ENCODE assay signal across 16 mouse cellular contexts in genomic region chr2:33444862-33445261, GRCm38 (mm10). TPM values are rescaled to one million over a fixed set of nuclear protein-coding genes. Genes with fewer than 3 reads are reported as not detected.
DNase-seq lines count a peak whose midpoint lies in the region; ATAC-seq and TF ChIP-seq lines count a peak whose summit lies in the region.
"Had no signal": no experiment of that assay in that cellular context is flagged by ENCODE, and none has a peak within 500 bp of the region (broad histone marks: within the 10 kb centered on the region; RNA-seq: fewer than 3 reads in every experiment).

No protein-coding gene starts in this region.

- H3K9me3 ChIP-seq in embryonic facial prominence, embryonic 13.5 days = no peaks in the 10 kb centered on the region
- no peaks in the 10 kb centered on the region for H3K9me3 ChIP-seq in embryonic facial prominence, embryonic 10.5 days
- no peaks in the 10 kb centered on the region for H3K9me3 ChIP-seq in heart, embryonic 16.5 days (replicated peaks; ENCODE audit: control insufficient read depth, low read length)
- H3K9me3 ChIP-seq in lung, postnatal 0 days (ENCODE audit: low read length) = no peaks in the 10 kb centered on the region
- no peaks in the 10 kb centered on the region for H3K9me3 ChIP-seq in midbrain, postnatal 0 days (ENCODE audit: low read length)
- H3K9me3 ChIP-seq: embryonic facial prominence, embryonic 12.5 days; forebrain, embryonic 15.5 days; hindbrain, embryonic 10.5 days; liver, embryonic 12.5 days; neural tube, embryonic 12.5 days had no signal

- no peak for TF ChIP-seq EP300 in lung, postnatal 0 days (IDR thresholded peaks at IDR 0.05)

- ATAC-seq in embryonic facial prominence, embryonic 13.5 days (ENCODE audit: insufficient number of reproducible peaks, insufficient read depth, low FRiP score, low TSS enrichment, low read depth) = no peak
- no peak for ATAC-seq in heart, embryonic 16.5 days (replicated peaks; ENCODE audit: extremely low read depth, insufficient read depth, low FRiP score)
- no peak for ATAC-seq in lung, postnatal 0 days
- no peak for ATAC-seq in midbrain, postnatal 0 days (ENCODE audit: low FRiP score)
- ATAC-seq: forebrain, embryonic 15.5 days; liver, embryonic 12.5 days had no signal

- TF ChIP-seq CTCF in lung, postnatal 0 days (IDR thresholded peaks at IDR 0.05) = no peak
- no peak for TF ChIP-seq CTCF in midbrain, postnatal 0 days (IDR thresholded peaks at IDR 0.05)

- DNase-seq in embryonic facial prominence, embryonic 10.5 days (ENCODE audit: low spot score) = no peak
- DNase-seq in heart, adult 9 months (ENCODE audit: low spot score in 2 of 2) = no peak
- no peak for DNase-seq in lung, postnatal 0 days (ENCODE audit: low spot score)
- DNase-seq in lung, postnatal 4 days = no peak
- no peak for DNase-seq in midbrain, postnatal 0 days (ENCODE audit: low spot score)
- no peak for DNase-seq in frontal cortex, postnatal 36 days (ENCODE audit: low spot score in 2 of 2)

- 0 out of 2 replicates have a peak overlapping the region, but pooled peaks have one; percentile 22 for H3K27ac ChIP-seq in embryonic facial prominence, embryonic 13.5 days
- H3K27ac ChIP-seq in embryonic facial prominence, embryonic 10.5 days (replicated peaks) = no peak overlapping the region
- H3K27ac ChIP-seq in heart, embryonic 16.5 days (ENCODE audit: low read length) = peak overlapping the region; percentile 57
- peak overlapping the region; percentile 59; the same call in 1 of the 2 replicates for H3K27ac ChIP-seq in lung, postnatal 0 days (ENCODE audit: low read length)
- no peak overlapping the region for H3K27ac ChIP-seq in midbrain, postnatal 0 days (ENCODE audit: low read depth, low read length)
- H3K27ac ChIP-seq: embryonic facial prominence, embryonic 12.5 days; forebrain, embryonic 15.5 days; hindbrain, embryonic 10.5 days; kidney, postnatal 0 days; liver, embryonic 12.5 days; neural tube, embryonic 12.5 days had no signal

- H3K27me3 ChIP-seq in embryonic facial prominence, embryonic 13.5 days = peaks cover 8% of the 10 kb centered on the region; the same call in 1 of the 2 replicates
- H3K27me3 ChIP-seq in embryonic facial prominence, embryonic 10.5 days (replicated peaks; ENCODE audit: low read depth, poor library complexity, severe bottlenecking) = peaks cover 14% of the 10 kb centered on the region
- H3K27me3 ChIP-seq in heart, embryonic 16.5 days (ENCODE audit: control insufficient read depth, insufficient read depth, low read length) = 0 out of 2 replicates have a peak, but pooled peaks cover 2% of the 10 kb centered on the region
- no peaks in the 10 kb centered on the region for H3K27me3 ChIP-seq in lung, postnatal 0 days (replicated peaks; ENCODE audit: insufficient read depth, low read length)
- no peaks in the 10 kb centered on the region for H3K27me3 ChIP-seq in midbrain, postnatal 0 days (ENCODE audit: insufficient read depth, low read length)
- H3K27me3 ChIP-seq: embryonic facial prominence, embryonic 12.5 days; forebrain, embryonic 15.5 days; neural tube, embryonic 12.5 days had no signal

- no peak overlapping the region for H3K4me2 ChIP-seq in embryonic facial prominence, embryonic 13.5 days
- H3K4me2 ChIP-seq in heart, embryonic 16.5 days (ENCODE audit: low read depth, low read length) = no peak overlapping the region
- H3K4me2 ChIP-seq in lung, postnatal 0 days (replicated peaks; ENCODE audit: low read depth, low read length) = no peak overlapping the region
- H3K4me2 ChIP-seq in midbrain, postnatal 0 days (ENCODE audit: low read depth, low read length, poor library complexity, severe bottlenecking) = no peak overlapping the region
- H3K4me2 ChIP-seq: embryonic facial prominence, embryonic 12.5 days; forebrain, embryonic 15.5 days; liver, embryonic 12.5 days; lung, embryonic 14.5 days; midbrain, embryonic 11.5 days; neural tube, embryonic 12.5 days had no signal

- peaks cover 21% of the 10 kb centered on the region for H3K36me3 ChIP-seq in embryonic facial prominence, embryonic 13.5 days
- H3K36me3 ChIP-seq in embryonic facial prominence, embryonic 10.5 days (replicated peaks) = peaks cover 18% of the 10 kb centered on the region
- H3K36me3 ChIP-seq in heart, embryonic 16.5 days (ENCODE audit: control insufficient read depth, insufficient read depth) = peaks cover 8% of the 10 kb centered on the region
- H3K36me3 ChIP-seq in lung, postnatal 0 days (ENCODE audit: insufficient read depth, low read length) = peaks cover 4% of the 10 kb centered on the region; the same call in 1 of the 2 replicates
- peaks cover 11% of the 10 kb centered on the region; the same call in 1 of the 2 replicates for H3K36me3 ChIP-seq in midbrain, postnatal 0 days (ENCODE audit: insufficient read depth, low read length)

- no peak overlapping the region for H3K4me3 ChIP-seq in embryonic facial prominence, embryonic 13.5 days
- H3K4me3 ChIP-seq in embryonic facial prominence, embryonic 10.5 days = no peak overlapping the region
- no peak overlapping the region for H3K4me3 ChIP-seq in heart, embryonic 16.5 days (ENCODE audit: low read length)
- no peak overlapping the region for H3K4me3 ChIP-seq in lung, postnatal 0 days (ENCODE audit: low read depth, low read length)
- H3K4me3 ChIP-seq in midbrain, postnatal 0 days (ENCODE audit: low read depth, low read length) = no peak overlapping the region
- H3K4me3 ChIP-seq: embryonic facial prominence, embryonic 12.5 days; forebrain, embryonic 15.5 days; hindbrain, embryonic 10.5 days; liver, embryonic 12.5 days; neural tube, embryonic 12.5 days had no signal

- peaks cover 1% of the 10 kb centered on the region; the same call in 1 of the 2 replicates for H3K4me1 ChIP-seq in embryonic facial prominence, embryonic 13.5 days
- peaks cover 13% of the 10 kb centered on the region for H3K4me1 ChIP-seq in embryonic facial prominence, embryonic 10.5 days
- peaks cover 18% of the 10 kb centered on the region for H3K4me1 ChIP-seq in heart, embryonic 16.5 days (ENCODE audit: control insufficient read depth, insufficient read depth, low read length)
- peaks cover 2% of the 10 kb centered on the region; the same call in 1 of the 2 replicates for H3K4me1 ChIP-seq in lung, postnatal 0 days (ENCODE audit: insufficient read depth, low read depth, low read length)
- H3K4me1 ChIP-seq in midbrain, postnatal 0 days (ENCODE audit: insufficient read depth, low read length) = 0 out of 2 replicates have a peak, but pooled peaks cover 5% of the 10 kb centered on the region
- H3K4me1 ChIP-seq: liver, embryonic 12.5 days had no signal

- no peak overlapping the region for H3K9ac ChIP-seq in embryonic facial prominence, embryonic 13.5 days
- no peak overlapping the region for H3K9ac ChIP-seq in heart, embryonic 16.5 days (ENCODE audit: low read length)
- H3K9ac ChIP-seq in lung, postnatal 0 days (replicated peaks; ENCODE audit: low read depth) = no peak overlapping the region
- no peak overlapping the region for H3K9ac ChIP-seq in midbrain, postnatal 0 days (replicated peaks; ENCODE audit: low read length, poor library complexity, severe bottlenecking)
- H3K9ac ChIP-seq: embryonic facial prominence, embryonic 12.5 days; forebrain, embryonic 15.5 days; liver, embryonic 12.5 days; lung, embryonic 14.5 days; neural tube, embryonic 12.5 days had no signal

RNA-seq across cellular contexts. Expression of gene Zbtb34, which starts 13.7 kb away (rescaled TPM):
- polyA plus RNA-seq in embryonic facial prominence, embryonic 13.5 days (2015; fragmentation: Nextera tagmentation; extraction: Ambion mirVana) = 7.6 and 9.4 TPM in 2 replicates
- 7.4 and 7.5 TPM in 2 replicates for polyA plus RNA-seq in embryonic facial prominence, embryonic 10.5 days (2016; fragmentation: Nextera tagmentation; extraction: Ambion mirVana)
- polyA plus RNA-seq in heart, embryonic 16.5 days (2015; fragmentation: Nextera tagmentation; extraction: Ambion mirVana) = 3.8 and 4.9 TPM in 2 replicates
- polyA plus RNA-seq in lung, postnatal 0 days (2015; fragmentation: Nextera tagmentation; extraction: Ambion mirVana) = 4.5 and 4.9 TPM in 2 replicates
- 24.9 and 25.3 TPM in 2 replicates for total RNA-seq in midbrain, postnatal 0 days (2014; rRNA removed)
- 3.1 and 3.8 TPM in 2 replicates for polyA plus RNA-seq in midbrain, postnatal 0 days (2015; fragmentation: Nextera tagmentation; extraction: Ambion mirVana)

RNA-seq across cellular contexts. Expression of gene Zbtb43, which starts 23.5 kb away (rescaled TPM):
- 20.0 and 23.3 TPM in 2 replicates for polyA plus RNA-seq in embryonic facial prominence, embryonic 13.5 days (2015; fragmentation: Nextera tagmentation; extraction: Ambion mirVana)
- 20.8 and 23.9 TPM in 2 replicates for polyA plus RNA-seq in embryonic facial prominence, embryonic 10.5 days (2016; fragmentation: Nextera tagmentation; extraction: Ambion mirVana)
- polyA plus RNA-seq in heart, embryonic 16.5 days (2015; fragmentation: Nextera tagmentation; extraction: Ambion mirVana) = 13.3 and 15.5 TPM in 2 replicates
- 11.4 and 12.0 TPM in 2 replicates for polyA plus RNA-seq in lung, postnatal 0 days (2015; fragmentation: Nextera tagmentation; extraction: Ambion mirVana)
- 37.4 and 39.6 TPM in 2 replicates for total RNA-seq in midbrain, postnatal 0 days (2014; rRNA removed)
- polyA plus RNA-seq in midbrain, postnatal 0 days (2015; fragmentation: Nextera tagmentation; extraction: Ambion mirVana) = 19.8 and 21.2 TPM in 2 replicates

Comparison
In these comparisons a context has a peak if more than half of its experiments do, and no peak if none do; other contexts are left out.
1. H3K27ac ChIP-seq: peak in embryonic facial prominence, embryonic 13.5 days (single experiment), heart, embryonic 16.5 days (single experiment) and lung, postnatal 0 days (single experiment); none in embryonic facial prominence, embryonic 10.5 days (single experiment) and midbrain, postnatal 0 days (single experiment).